Mouse (Mus musculus): Measurements from ENCODE around the gene B3galt6. TPM values are rescaled to one million over a fixed set of nuclear protein-coding genes. Genes with fewer than 3 reads are reported as not detected.

The B3galt6 gene
- polyA plus RNA-seq, 1 experiment from 2014 or later, result 18.9 TPM

DNA sequence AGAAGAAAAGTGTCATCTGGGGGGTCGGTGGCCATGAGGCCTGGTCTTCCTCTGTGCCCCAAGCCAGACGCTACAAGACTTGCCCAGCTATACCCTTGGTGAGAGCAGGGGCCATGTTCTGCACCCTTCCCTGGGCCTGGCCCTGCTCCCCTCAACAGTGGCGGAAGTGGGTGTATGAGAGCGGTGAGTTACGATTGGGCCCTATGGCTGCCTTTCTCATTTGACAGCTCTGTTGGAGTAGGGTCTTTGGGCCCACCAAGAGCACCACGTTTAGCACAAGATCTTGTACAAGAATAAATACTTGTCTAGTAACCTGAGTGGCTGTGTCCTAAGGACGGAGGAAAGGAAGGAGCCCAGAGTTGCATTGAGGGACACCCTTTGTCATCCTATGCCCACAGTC, 36.1 kb upstream of the B3galt6 start:
- no peak overlapping the region for H3K9ac ChIP-seq (ENCODE audit: low read length)

DNA sequence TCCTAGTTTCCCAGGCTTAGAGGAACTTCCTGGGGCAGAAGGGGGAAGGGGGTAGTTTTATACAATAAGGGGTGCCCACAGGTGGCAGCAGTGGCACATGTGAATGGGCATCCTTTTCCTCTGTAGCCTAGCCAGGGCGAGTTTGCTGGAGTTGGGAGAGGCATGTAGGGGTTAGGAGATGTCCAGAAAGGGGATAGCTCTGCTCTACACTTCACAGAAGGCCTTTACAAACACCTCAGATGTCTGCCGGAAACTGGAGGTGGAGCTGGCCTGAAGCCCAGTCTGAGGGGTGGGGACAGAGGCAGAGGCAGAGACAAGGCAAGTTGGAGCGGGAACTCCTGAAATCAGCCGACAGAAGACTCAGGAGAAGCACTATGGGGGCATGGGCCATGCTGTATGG, 33.6 kb upstream of the B3galt6 start, which contains the start of gene Tnfrsf18:
Gene Tnfrsf18, plus strand, starts transcription at position 152 of the 400 bp plus-strand sequence.
- Histone ChIP-seq H3K4me1 (ENCODE audit: control insufficient read depth, insufficient read depth, low read length) (peaks cover 5% of the 10 kb centered on the region; the same call in 1 of the 2 replicates), H3K4me2 (ENCODE audit: low read depth) (no peak within 1 kb of the TSS), H3K4me3 (ENCODE audit: low read depth, low read length) (no peak within 1 kb of the TSS), H3K9ac (ENCODE audit: low read length) (no peak within 1 kb of the TSS), H3K27ac (ENCODE audit: low read depth, low read length) (no peak within 1 kb of the TSS), H3K27me3 (ENCODE audit: control insufficient read depth, insufficient read depth, low read length) (no peaks in the 10 kb centered on the region), H3K36me3 (ENCODE audit: control insufficient read depth, insufficient read depth, low read length) (peaks cover 4% of the 10 kb centered on the region; the same call in 1 of the 2 replicates), H3K9me3 (ENCODE audit: control insufficient read depth, low read length) (no peaks in the 10 kb centered on the region)
- WGBS, result 73% methylated on average over 4 of the region's 4 CpGs
- DNase-seq (ENCODE audit: low spot score) (no peak), ATAC-seq (ENCODE audit: insufficient read depth, low FRiP score, low TSS enrichment) (no peak)

More for the DNA sequence above, 36.1 kb upstream of the B3galt6 start:
- no peaks in the 10 kb centered on the region for H3K9me3 ChIP-seq (ENCODE audit: control insufficient read depth, low read length)
- ATAC-seq (ENCODE audit: insufficient read depth, low FRiP score, low TSS enrichment) (no peak), DNase-seq (ENCODE audit: low spot score) (no peak)
- H3K4me3 ChIP-seq (ENCODE audit: low read depth, low read length), result no peak overlapping the region
- H3K36me3 ChIP-seq (ENCODE audit: control insufficient read depth, insufficient read depth, low read length), result peaks cover 4% of the 10 kb centered on the region; the same call in 1 of the 2 replicates
- peaks cover 14% of the 10 kb centered on the region; the same call in 1 of the 2 replicates for H3K4me1 ChIP-seq (ENCODE audit: control insufficient read depth, insufficient read depth, low read length)
- WGBS, result 91% methylated on average over 7 of the region's 7 CpGs
- no peak overlapping the region for H3K4me2 ChIP-seq (ENCODE audit: low read depth)
- no peaks in the 10 kb centered on the region for H3K27me3 ChIP-seq (ENCODE audit: control insufficient read depth, insufficient read depth, low read length)
- H3K27ac ChIP-seq (ENCODE audit: low read depth, low read length), result no peak overlapping the region

DNA sequence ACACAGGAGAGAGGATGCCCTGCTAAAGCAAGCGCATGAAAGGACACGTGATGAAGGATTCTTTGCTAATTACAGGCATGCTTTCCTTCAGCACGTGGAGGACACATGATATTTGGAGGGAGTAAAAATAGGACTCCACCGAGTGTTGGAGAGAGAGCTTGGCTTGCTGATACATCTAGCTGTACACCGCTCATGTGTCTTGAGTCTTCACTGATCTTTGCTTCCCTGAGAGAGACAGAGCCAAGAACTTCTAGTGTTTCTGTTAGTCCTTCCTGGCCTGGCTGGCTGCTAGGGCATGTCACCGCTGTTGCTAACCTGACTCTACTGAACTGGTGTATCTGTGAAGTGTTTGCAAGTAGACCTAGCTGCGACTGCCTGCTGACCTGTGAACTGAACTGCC, 31.7 kb upstream of the B3galt6 start:
- Histone ChIP-seq H3K27me3 (ENCODE audit: control insufficient read depth, insufficient read depth, low read length) (no peaks in the 10 kb centered on the region), H3K4me2 (ENCODE audit: low read depth) (no peak overlapping the region), H3K9ac (ENCODE audit: low read length) (no peak overlapping the region), H3K27ac (ENCODE audit: low read depth, low read length) (no peak overlapping the region), H3K4me3 (ENCODE audit: low read depth, low read length) (no peak overlapping the region), H3K9me3 (ENCODE audit: control insufficient read depth, low read length) (no peaks in the 10 kb centered on the region), H3K36me3 (ENCODE audit: control insufficient read depth, insufficient read depth, low read length) (peaks cover 4% of the 10 kb centered on the region; the same call in 1 of the 2 replicates), H3K4me1 (ENCODE audit: control insufficient read depth, insufficient read depth, low read length) (no peaks in the 10 kb centered on the region)
- no peak for ATAC-seq (ENCODE audit: insufficient read depth, low FRiP score, low TSS enrichment)
- 91% methylated on average over 7 of the region's 7 CpGs for WGBS
- no peak for DNase-seq (ENCODE audit: low spot score)

DNA sequence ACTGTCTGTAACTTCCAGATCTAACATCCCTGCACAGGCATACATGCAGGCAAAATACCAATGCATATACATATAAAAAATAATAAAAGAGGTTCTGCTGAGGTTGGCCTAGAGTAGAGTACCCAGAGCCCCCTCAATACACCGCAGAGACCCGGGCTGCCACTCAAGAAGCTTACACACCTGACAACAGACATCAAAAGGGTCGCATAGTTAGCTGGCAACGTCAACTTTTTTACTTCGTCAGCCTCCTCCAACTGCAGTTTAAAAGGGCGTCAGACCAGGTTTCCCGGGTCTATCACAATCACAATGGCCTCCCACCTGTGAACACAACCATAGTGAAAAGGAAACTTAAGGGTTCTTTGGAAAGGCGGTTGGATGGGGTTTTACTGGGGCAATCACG, 31.1 kb upstream of the B3galt6 start:
- Histone ChIP-seq H3K4me2 (ENCODE audit: low read depth) (no peak overlapping the region), H3K9ac (ENCODE audit: low read length) (no peak overlapping the region), H3K4me3 (ENCODE audit: low read depth, low read length) (no peak overlapping the region), H3K4me1 (ENCODE audit: control insufficient read depth, insufficient read depth, low read length) (no peaks in the 10 kb centered on the region), H3K27me3 (ENCODE audit: control insufficient read depth, insufficient read depth, low read length) (no peaks in the 10 kb centered on the region), H3K9me3 (ENCODE audit: control insufficient read depth, low read length) (no peaks in the 10 kb centered on the region), H3K27ac (ENCODE audit: low read depth, low read length) (no peak overlapping the region), H3K36me3 (ENCODE audit: control insufficient read depth, insufficient read depth, low read length) (peaks cover 4% of the 10 kb centered on the region; the same call in 1 of the 2 replicates)
- DNase-seq (ENCODE audit: low spot score) (no peak), ATAC-seq (ENCODE audit: insufficient read depth, low FRiP score, low TSS enrichment) (no peak)
- WGBS, result 85% methylated on average over 9 of the region's 9 CpGs

DNA sequence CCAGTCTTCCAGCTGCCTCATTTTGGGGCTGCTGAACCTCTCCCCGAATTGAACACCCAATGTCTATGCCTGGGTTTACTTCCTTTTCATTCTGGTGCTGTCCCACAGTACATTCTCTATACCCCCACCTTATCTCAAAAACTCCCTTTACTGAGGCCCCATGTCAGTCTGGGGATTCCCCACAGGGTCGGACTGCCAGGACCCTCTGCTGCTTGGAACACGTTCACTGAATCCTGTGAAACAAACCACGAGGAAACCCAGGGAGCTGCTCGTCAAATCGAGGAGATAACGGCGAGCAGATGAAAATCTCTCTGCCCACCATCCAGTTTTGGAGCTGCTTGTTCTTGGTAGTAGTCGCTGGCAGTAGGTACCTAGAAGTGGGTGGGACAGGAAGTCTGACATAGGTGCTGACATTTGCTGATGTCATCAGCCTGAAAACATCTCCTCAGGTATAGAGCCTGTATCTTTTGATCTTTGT, 29.5 kb upstream of the B3galt6 start:
- no peak for DNase-seq (ENCODE audit: low spot score)
- Histone ChIP-seq H3K27ac (ENCODE audit: low read depth, low read length) (no peak overlapping the region), H3K4me3 (ENCODE audit: low read depth, low read length) (no peak overlapping the region), H3K9me3 (ENCODE audit: control insufficient read depth, low read length) (no peaks in the 10 kb centered on the region), H3K36me3 (ENCODE audit: control insufficient read depth, insufficient read depth, low read length) (no peaks in the 10 kb centered on the region), H3K4me1 (ENCODE audit: control insufficient read depth, insufficient read depth, low read length) (no peaks in the 10 kb centered on the region), H3K27me3 (ENCODE audit: control insufficient read depth, insufficient read depth, low read length) (no peaks in the 10 kb centered on the region), H3K9ac (ENCODE audit: low read length) (no peak overlapping the region), H3K4me2 (ENCODE audit: low read depth) (no peak overlapping the region)
- WGBS, result 81% methylated on average over 9 of the region's 9 CpGs
- ATAC-seq (ENCODE audit: insufficient read depth, low FRiP score, low TSS enrichment), result no peak

DNA sequence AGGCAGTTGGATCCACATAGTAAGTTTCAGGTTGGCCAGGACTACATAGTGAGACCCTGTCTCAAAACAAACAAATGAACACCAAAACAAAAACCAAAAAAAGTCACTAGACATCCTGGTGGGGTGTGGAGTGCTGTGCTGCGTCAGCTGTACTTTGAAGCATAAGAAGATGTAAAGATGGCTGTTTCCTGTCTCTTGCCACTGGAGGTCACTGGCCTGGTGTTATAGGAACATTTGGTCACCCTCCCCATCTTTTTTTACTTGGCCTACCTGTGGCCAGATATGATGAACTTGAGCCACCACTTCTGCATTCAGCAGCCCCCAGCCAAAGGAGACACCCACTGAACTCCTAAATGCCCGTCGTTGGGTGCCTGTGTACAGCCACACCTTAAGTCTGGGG, 28.9 kb upstream of the B3galt6 start:
- no peak for DNase-seq (ENCODE audit: low spot score)
- Histone ChIP-seq H3K9ac (ENCODE audit: low read length) (no peak overlapping the region), H3K27me3 (ENCODE audit: control insufficient read depth, insufficient read depth, low read length) (no peaks in the 10 kb centered on the region), H3K36me3 (ENCODE audit: control insufficient read depth, insufficient read depth, low read length) (no peaks in the 10 kb centered on the region), H3K4me1 (ENCODE audit: control insufficient read depth, insufficient read depth, low read length) (no peaks in the 10 kb centered on the region), H3K4me3 (ENCODE audit: low read depth, low read length) (no peak overlapping the region), H3K9me3 (ENCODE audit: control insufficient read depth, low read length) (no peaks in the 10 kb centered on the region), H3K4me2 (ENCODE audit: low read depth) (no peak overlapping the region), H3K27ac (ENCODE audit: low read depth, low read length) (no peak overlapping the region)
- 67% methylated on average over 3 of the region's 3 CpGs for WGBS
- no peak for ATAC-seq (ENCODE audit: insufficient read depth, low FRiP score, low TSS enrichment)

DNA sequence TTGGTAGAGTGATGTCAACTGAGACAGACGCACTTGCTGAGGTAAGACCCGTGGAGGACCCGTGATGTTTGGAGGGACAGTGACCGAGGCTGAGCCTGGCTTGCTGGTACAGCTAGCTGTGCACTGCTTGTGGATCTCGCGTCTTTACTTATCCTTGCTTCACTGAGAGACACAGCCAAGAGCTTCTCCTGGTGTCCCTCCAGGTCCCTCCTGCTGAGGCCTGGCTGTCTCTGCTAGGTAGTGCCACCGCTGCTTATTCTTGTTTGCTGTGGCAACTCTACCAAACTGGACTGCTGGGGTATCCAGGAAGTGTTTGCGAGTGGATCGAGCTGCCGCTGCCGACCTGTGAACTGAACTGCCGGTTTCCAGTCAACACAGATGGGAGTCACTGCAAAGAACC, 27.3 kb upstream of the B3galt6 start:
- DNase-seq (ENCODE audit: low spot score), result no peak
- H3K4me2 ChIP-seq (ENCODE audit: low read depth), result no peak overlapping the region
- H3K27me3 ChIP-seq (ENCODE audit: control insufficient read depth, insufficient read depth, low read length), result no peaks in the 10 kb centered on the region
- no peak overlapping the region for H3K27ac ChIP-seq (ENCODE audit: low read depth, low read length)
- H3K9me3 ChIP-seq (ENCODE audit: control insufficient read depth, low read length), result no peaks in the 10 kb centered on the region
- H3K4me1 ChIP-seq (ENCODE audit: control insufficient read depth, insufficient read depth, low read length), result no peaks in the 10 kb centered on the region
- no peaks in the 10 kb centered on the region for H3K36me3 ChIP-seq (ENCODE audit: control insufficient read depth, insufficient read depth, low read length)
- H3K4me3 ChIP-seq (ENCODE audit: low read depth, low read length), result no peak overlapping the region
- no peak overlapping the region for H3K9ac ChIP-seq (ENCODE audit: low read length)
- WGBS, result 90% methylated on average over 12 of the region's 12 CpGs
- no peak for ATAC-seq (ENCODE audit: insufficient read depth, low FRiP score, low TSS enrichment)

DNA sequence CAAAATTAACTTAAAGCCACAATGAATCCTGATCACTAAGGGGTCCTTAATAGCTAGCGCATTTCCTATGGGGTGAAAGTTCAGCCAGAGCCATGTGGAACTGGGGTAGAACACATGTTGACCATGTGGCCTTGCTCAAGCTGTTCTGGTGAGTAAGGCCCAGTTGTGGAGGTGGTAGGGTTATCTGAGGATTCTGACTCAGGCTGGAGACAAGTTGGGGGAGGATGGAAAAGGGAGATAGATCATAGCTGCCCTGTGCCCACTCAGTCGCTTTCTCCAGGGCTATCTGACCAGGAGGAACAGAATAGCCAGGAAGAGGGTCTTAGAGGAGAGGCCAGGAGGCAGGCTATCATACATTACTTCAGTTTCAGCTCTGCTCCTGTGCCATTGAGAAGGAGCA, 22.0 kb upstream of the B3galt6 start:
- Histone ChIP-seq H3K4me2 (ENCODE audit: low read depth) (no peak overlapping the region), H3K4me3 (ENCODE audit: low read depth, low read length) (no peak overlapping the region), H3K9me3 (ENCODE audit: control insufficient read depth, low read length) (no peaks in the 10 kb centered on the region), H3K4me1 (ENCODE audit: control insufficient read depth, insufficient read depth, low read length) (no peaks in the 10 kb centered on the region), H3K36me3 (ENCODE audit: control insufficient read depth, insufficient read depth, low read length) (peaks cover 8% of the 10 kb centered on the region), H3K9ac (ENCODE audit: low read length) (no peak overlapping the region), H3K27ac (ENCODE audit: low read depth, low read length) (no peak overlapping the region), H3K27me3 (ENCODE audit: control insufficient read depth, insufficient read depth, low read length) (no peaks in the 10 kb centered on the region)
- WGBS, result 81% methylated on average over 2 of the region's 2 CpGs
- DNase-seq (ENCODE audit: low spot score) (no peak), ATAC-seq (ENCODE audit: insufficient read depth, low FRiP score, low TSS enrichment) (no peak)

DNA sequence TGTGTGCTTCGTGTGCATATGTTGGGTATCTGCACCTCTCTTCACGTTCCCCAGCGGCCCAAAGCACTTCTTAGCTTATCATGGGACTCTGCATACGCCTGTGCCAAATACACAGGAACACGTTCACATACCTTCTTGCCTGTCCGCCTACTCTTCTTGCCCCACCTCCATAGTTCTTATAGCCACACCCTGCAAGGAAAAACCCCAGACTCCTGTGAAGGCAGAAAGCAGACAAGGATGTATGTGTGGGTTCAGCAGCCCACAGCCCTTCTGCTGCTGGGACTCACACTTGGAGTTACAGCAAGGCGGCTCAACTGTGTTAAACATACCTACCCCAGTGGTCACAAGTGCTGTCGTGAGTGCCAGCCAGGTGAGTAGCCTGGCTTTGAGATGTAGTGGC, 21.2 kb upstream of the B3galt6 start, which contains the start of gene Tnfrsf4:
Gene Tnfrsf4, plus strand, starts transcription at position 207 of the 400 bp plus-strand sequence.
- H3K9ac ChIP-seq (ENCODE audit: low read length), result no peak within 1 kb of the TSS
- 85% methylated on average over 8 of the region's 8 CpGs for WGBS
- no peaks in the 10 kb centered on the region for H3K9me3 ChIP-seq (ENCODE audit: control insufficient read depth, low read length)
- no peak for ATAC-seq (ENCODE audit: insufficient read depth, low FRiP score, low TSS enrichment)
- no peak within 1 kb of the TSS for H3K4me2 ChIP-seq (ENCODE audit: low read depth)
- peaks cover 9% of the 10 kb centered on the region for H3K36me3 ChIP-seq (ENCODE audit: control insufficient read depth, insufficient read depth, low read length)
- no peak within 1 kb of the TSS for H3K27ac ChIP-seq (ENCODE audit: low read depth, low read length)
- DNase-seq (ENCODE audit: low spot score), result no peak
- H3K4me1 ChIP-seq (ENCODE audit: control insufficient read depth, insufficient read depth, low read length), result no peaks in the 10 kb centered on the region
- H3K4me3 ChIP-seq (ENCODE audit: low read depth, low read length), result no peak within 1 kb of the TSS
- no peaks in the 10 kb centered on the region for H3K27me3 ChIP-seq (ENCODE audit: control insufficient read depth, insufficient read depth, low read length)

All from neural tube, embryonic 11.5 days (tissue).